Mouse (Mus musculus) cerebellum, adult 9-10 months (tissue): ENCODE data around the gene Astn1.

ENCODE experiments used
- DNase-seq: peaks from one replicate; pipeline ENCODE4 v3.0.0; 2022

Gene Astn1

GRCm38 (mm10) chr1:158633441-158633840 lies 271.4 kb downstream of the Astn1 start:
- no peak for DNase-seq

- DNase-seq, result peak; percentile 32
These were observed 279.2 kb downstream of the Astn1 start for GRCm38 (mm10) chr1:158641306-158641705.

DNA sequence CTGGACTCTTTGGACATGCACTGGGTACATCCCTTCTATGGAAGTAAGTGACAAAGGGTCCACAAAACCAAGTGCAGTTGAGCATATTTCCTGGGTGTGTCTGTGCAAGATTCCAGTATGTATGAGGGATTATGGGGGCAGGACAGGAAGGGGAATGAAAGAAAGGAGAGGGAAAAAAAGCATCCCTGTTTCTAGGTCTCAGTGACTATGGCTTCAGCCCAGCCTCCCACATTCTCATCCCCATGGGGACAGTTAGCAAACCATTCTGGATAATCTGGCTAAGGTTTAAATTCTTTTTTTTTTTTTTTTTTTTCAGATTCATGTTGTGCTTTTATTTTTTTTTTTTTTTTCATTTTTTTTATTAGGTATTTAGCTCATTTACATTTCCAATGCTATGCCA lies 280.2 kb downstream of the Astn1 start:
- DNase-seq, result no peak

DNA sequence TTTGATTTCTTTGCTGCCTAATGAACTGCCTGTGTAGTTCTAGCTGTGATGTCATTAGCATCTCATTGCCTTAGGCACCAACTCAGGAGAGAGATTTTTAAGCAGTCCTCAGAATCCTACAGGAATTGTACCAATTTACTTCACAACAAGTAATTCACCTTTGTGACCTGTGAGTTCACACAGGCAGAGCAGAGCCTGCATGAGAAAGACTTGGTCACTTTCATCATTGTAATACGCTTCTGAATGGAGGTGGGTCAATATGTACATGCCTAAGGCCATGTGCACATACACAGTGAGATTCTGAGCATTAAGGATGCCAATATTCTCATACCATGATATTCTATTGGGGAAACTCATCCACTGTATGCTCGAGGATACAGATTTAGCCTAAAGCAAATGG lies 290.7 kb downstream of the Astn1 start:
- no peak for DNase-seq

DNA sequence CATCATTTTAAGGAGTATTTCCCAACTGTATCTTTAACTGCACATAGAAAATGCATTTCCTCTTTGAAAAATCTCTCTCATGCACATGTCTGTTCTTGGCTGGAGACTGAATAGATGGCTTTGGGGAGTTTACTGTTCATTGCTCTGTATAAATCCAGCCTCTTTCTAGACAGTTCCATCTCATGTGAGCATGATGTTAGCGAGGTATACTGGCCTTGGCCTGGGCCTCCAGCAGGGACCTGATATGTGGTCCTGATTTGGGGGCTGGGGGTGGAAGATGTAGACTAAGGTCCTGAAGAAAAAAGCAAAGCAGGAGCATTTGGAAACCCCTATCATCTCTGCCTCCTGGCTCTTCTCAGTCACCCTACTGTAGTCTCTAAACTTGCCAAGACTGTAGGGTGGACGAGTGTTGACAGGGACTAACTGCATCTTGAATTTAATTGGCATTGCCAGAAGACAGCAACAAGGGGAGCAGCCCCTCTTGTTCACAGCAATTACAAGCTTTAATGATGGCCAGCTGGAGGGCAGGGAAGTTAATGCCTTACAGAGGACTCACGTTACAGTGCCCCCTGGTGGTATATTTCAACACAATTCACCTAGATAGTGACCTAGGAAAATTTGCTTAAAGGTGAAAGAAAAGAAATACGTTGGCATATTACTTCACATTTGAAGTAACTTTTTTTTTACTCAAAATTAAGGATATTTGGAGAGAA lies 291.9 kb downstream of the Astn1 start:
- peak; percentile 72 for DNase-seq

DNA sequence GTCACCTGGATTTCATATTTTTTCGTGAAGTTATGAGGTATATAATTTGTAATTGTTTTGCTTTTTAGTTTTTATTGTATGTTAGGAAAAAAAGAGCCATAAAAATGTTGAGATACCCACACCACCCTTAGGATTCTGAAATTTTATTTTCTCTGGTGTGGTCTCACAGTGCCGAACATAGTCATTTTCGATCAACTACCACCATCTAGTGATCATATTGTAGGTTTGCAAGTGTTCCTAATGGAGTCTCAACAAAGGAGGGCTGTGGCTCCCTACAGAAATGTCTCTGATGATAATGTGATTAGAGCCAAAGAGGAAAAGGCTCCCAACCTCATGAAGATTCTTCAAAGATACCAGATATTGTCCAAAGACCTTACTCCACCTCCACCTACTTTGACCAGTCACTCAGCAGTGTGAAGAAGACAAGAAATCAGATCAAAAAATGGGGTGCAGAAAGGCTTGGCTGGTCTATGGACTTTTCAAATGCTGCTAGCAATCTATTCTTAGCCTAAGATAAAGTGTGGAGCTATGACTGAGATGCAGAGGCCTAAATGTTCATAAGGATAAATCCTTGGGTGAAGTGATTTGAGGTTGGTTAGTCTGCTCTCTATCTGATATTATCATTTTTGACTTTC lies 292.6 kb downstream of the Astn1 start:
- peak; percentile 51 for DNase-seq

DNA sequence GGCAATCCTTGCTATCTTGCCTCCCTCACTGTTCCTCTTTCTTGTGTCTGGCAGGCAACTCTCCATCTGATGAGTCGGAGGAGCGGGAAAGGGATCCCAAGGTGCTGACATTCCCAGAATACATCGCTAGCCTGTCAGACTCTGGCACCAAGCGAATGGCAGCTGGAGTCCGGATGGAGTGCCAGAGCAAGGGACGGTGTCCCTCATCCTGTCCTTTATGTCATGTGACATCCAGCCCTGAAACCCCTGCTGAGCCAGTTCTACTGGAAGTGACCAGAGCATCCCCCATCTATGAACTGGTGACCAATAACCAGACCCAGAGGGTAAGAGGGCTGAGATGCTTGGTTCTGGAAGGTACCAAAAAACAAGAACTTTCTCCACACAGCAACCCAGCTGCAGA lies 294.9 kb downstream of the Astn1 start:
- no peak for DNase-seq

GRCm38 (mm10) chr1:158666001-158666400 lies 303.9 kb downstream of the Astn1 start:
- DNase-seq, result no peak

- DNase-seq, result peak; percentile 24
These were observed 308.0 kb downstream of the Astn1 start for GRCm38 (mm10) chr1:158669971-158670592.

- no peak for DNase-seq
These were observed 325.7 kb downstream of the Astn1 start for GRCm38 (mm10) chr1:158687726-158688125.

DNA sequence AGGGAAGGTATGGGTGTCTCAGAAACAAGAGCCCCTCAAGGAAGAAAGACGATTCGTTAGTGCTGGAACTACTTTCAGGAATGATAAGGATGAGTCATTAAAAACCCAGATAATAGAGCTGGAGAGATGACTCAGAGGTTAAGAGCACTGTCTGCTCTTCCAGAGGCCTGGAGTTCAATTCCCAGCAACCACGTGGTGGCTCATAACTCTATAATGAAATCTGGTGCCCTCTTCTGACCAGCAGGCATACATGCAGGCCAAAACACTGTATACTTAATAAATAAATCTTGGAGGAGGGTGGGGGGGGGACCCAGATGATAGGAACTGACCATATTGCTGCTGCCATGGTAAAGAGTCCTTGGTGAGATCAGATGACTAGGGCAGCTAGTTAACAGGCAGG lies 335.4 kb downstream of the Astn1 start:
- DNase-seq, result no peak

DNA sequence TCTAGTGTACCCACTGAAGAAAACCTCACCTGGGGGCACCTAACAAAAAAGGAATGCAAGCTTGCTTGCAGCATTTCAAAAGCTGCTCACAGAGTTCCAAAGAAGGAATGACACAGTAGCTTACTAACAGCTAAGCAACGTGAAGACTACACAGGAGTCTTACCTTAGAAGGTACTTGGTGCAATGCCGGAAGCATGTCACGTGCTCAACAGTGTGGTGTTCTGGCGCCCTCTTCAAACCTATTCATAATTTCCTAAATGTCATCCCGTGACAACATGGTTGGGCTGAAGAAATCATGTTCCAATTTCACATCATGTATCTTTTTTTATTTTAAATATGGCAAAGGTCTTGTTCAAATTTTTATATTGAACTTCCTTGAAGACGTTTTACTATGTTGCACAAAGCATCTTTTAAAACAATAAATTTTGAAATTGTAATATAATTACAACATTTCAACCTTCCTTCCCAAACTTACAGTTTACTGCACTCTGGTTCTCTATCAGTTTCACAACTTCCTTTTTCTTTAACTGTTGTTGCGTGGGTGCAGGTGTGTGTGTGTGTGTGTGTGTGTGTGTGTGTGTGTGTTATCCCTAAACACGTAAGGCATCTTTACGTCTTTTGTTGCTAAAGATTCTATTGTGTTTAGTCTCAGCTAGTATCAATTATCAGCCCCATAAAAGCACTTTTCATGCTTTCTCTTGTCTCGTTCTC lies 335.9 kb downstream of the Astn1 start:
- no peak for DNase-seq

GRCm38 (mm10) chr1:158699276-158699675 lies 337.2 kb downstream of the Astn1 start:
- DNase-seq, result no peak

GRCm38 (mm10) chr1:158700147-158700546 lies 338.1 kb downstream of the Astn1 start:
- DNase-seq, result no peak

GRCm38 (mm10) chr1:158701336-158701735 lies 339.3 kb downstream of the Astn1 start:
- no peak for DNase-seq

DNA sequence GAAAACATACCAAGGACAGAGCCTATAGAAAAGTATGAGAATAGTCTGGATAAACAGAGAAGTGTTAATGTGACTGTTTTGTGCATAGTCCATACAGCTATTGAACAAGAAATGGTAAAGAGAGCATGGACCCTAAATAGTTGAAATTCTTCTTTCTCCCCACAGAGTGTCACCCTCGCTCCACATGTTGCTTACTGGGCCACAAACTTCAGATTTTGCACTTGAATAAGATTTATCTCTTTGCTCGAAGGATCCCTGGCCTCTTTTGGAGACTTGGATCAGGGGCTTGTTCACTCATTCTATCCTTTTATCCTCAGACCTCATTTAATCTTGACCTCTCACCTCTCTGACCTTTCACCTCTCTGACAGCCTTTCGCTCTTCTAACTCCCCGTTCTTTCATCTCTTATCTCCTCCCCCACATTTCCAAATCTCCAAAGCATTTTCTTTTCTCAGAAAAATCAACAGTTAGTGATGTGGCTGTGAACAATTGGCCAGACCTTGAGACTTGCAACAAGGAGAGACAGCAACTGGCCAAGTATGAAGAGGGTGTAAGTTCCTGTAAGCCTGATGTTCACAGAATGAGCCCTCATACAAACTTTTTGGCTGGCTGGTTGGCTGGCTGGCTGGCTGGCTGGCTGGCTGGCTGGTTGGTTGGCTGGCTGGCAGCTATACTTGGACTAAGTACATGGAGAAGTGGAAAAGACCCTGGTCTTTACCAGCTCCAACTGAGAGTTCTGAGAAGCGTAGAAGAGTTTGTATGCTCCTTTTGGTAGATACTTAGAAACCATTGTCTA lies 351.4 kb downstream of the Astn1 start:
- peak; percentile 23 for DNase-seq

GRCm38 (mm10) chr1:158732868-158733496 lies 370.9 kb downstream of the Astn1 start:
- no peak for DNase-seq

- DNase-seq, result no peak
These were observed 377.3 kb downstream of the Astn1 start for GRCm38 (mm10) chr1:158739132-158739919.

- DNase-seq, result no peak
These were observed 378.2 kb downstream of the Astn1 start for GRCm38 (mm10) chr1:158740161-158740766.

DNA sequence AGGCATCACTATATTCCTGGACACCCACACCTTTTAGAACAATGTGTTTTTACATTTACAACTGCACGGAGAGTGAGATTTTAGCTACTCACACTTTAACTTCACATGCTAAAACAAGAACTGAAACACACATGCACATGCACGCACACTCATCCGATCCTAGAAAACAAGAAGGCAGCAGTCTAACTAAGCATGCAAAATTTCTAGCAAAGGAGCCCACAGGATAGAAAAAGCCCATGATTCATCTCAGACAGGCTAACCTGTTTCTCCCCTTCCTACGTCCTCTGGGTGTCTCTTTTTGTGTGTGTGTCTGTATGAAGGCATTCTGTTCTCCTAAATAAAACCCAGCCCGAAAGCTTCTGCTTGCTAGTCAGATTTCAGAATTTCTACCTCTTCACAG lies 378.9 kb downstream of the Astn1 start:
- no peak for DNase-seq
